Mouse (Mus musculus) heart, embryonic 13.5 days (tissue): ENCODE data around the gene 1700074P13Rik. TPM values are rescaled to one million over a fixed set of nuclear protein-coding genes. Genes with fewer than 3 reads are reported as not detected.
"Not testable (repeated sequence)": the region's sequence is repeated elsewhere in the genome, so short reads cannot be mapped to it uniquely, and the experiment has no call there.

Experiments used
- ATAC-seq: fragments of 200-750 bp; cut with Nextera tagmentation; 2 replicates; pipeline ENCODE4 v1.8.0; 2017; ENCODE audit warnings: moderate TSS enrichment; ENCODE audit not compliant: insufficient number of reproducible peaks, low FRiP score, low TSS enrichment; ENCODE audit errors: extremely low read depth
- H3K27ac ChIP-seq: fragments of 300-500 bp; sonication (generic); replicated peaks from 2 replicates; pipeline ENCODE4 v1.5.1; 2015; ENCODE audit warnings: moderate library complexity, mild to moderate bottlenecking, inconsistent platforms
- H3K27me3 ChIP-seq: fragments of 300-500 bp; sonication (generic); replicated peaks from 2 replicates; pipeline ENCODE4 v1.6.1; 2015; ENCODE audit warnings: mild to moderate bottlenecking, inconsistent platforms
- H3K36me3 ChIP-seq: fragments of 300-500 bp; sonication (generic); 2 replicates; pipeline ENCODE4 v1.6.1; 2015; ENCODE audit warnings: mild to moderate bottlenecking, inconsistent platforms
- H3K4me1 ChIP-seq: fragments of 300-500 bp; sonication (generic); 2 replicates; pipeline ENCODE4 v1.6.1; 2015; ENCODE audit warnings: inconsistent platforms
- H3K4me2 ChIP-seq: fragments of 300-500 bp; sonication (generic); 2 replicates; pipeline ENCODE4 v1.6.1; 2015; ENCODE audit warnings: inconsistent platforms, mild to moderate bottlenecking, moderate library complexity
- H3K4me3 ChIP-seq: fragments of 300-500 bp; sonication (generic); 2 replicates; pipeline ENCODE4 v1.5.1; 2015; ENCODE audit warnings: moderate library complexity, mild to moderate bottlenecking, inconsistent platforms
- H3K9ac ChIP-seq: fragments of 300-500 bp; sonication (generic); 2 replicates; pipeline ENCODE4 v1.6.1; 2015; ENCODE audit warnings: inconsistent platforms, mild to moderate bottlenecking, moderate library complexity
- H3K9me3 ChIP-seq: fragments of 300-500 bp; sonication (generic); 2 replicates; pipeline ENCODE4 v1.6.1; 2016; ENCODE audit warnings: inconsistent platforms
- WGBS: fragments of 180-500 bp; shearing (Covaris S2); methylation state at CpG from one replicate; pipeline ENCODE4 v1.1.7; 2015; ENCODE audit warnings: mixed read lengths; 5-methylcytosine and 5-hydroxymethylcytosine counted together
- polyA plus RNA-seq: library from polyadenylated mRNA; unstranded; fragments of >200 nt; fragmentation: Nextera tagmentation; extraction: Ambion mirVana; gene quantifications from 2 replicates; pipeline ENCODE4 v1.2.1, GENCODE M21; 2015

Gene 1700074P13Rik
- not detected in 2 replicates for polyA plus RNA-seq

DNA sequence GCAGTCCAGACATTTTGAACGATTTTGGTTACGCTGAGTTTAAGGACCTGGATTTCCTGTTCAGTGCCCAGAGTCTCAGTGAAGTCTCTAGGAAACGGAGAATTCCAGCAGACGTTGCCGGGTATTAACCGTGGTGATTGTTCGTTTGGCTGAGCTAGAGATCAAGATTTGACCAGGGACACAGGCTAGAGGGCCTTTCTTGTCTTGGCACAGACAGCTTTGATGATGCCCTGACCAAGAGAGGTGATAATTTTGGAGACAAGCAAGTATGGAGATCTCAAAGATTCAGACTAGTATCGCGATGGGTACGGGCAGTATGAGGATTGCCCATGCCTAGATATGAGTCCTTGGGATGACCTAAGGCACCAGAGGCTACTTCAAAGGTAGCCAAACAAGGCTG is at the start of gene 1700074P13Rik:
TSS of gene 1700074P13Rik (minus strand) at position 101 of the 400 bp plus-strand sequence.
- Histone ChIP-seq H3K9ac (no peak within 1 kb of the TSS), H3K9me3 (peaks cover 3% of the 10 kb centered on the region; the same call in 1 of the 2 replicates), H3K4me2 (no peak within 1 kb of the TSS), H3K36me3 (no peaks in the 10 kb centered on the region), H3K27me3 (no peaks in the 10 kb centered on the region), H3K27ac (no peak within 1 kb of the TSS), H3K4me1 (no peaks in the 10 kb centered on the region), H3K4me3 (no peak within 1 kb of the TSS)
- 88% methylated on average over 10 of the region's 10 CpGs for WGBS
- ATAC-seq: no peak

DNA sequence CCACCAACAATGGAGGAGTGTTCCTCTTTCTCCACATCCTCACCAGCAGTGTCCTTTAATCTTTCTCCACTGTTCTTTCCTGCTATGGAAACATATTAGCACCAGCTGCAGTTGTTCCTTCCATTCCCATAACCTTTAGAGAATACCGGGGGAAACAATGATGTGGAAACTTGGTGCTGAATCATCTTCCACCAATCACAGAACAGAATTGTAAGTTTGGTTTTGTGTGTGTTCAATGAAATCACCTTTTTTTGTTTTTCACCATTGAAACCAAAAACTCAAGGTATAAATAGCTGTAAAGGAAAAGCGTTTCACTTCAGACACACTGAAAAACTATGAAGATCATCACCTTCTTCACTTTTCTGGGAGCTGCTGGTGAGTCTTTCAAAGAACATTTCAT is 24.1 kb upstream of the 1700074P13Rik start, which contains the start of gene 1810009J06Rik:
TSS of gene 1810009J06Rik (plus strand) at position 301 of the 400 bp plus-strand sequence.
- not testable (repeated sequence) for H3K36me3 ChIP-seq, ATAC-seq, H3K27ac ChIP-seq, H3K4me1 ChIP-seq, H3K9me3 ChIP-seq, H3K27me3 ChIP-seq, H3K4me3 ChIP-seq, H3K4me2 ChIP-seq, H3K9ac ChIP-seq
- 77% methylated on average over 2 of the region's 2 CpGs for WGBS

GRCm38 (mm10) chr6:40953716-40954115 is 13.4 kb upstream of the 1700074P13Rik start:
- no peak overlapping the region for H3K4me2 ChIP-seq
- H3K27me3 ChIP-seq: no peaks in the 10 kb centered on the region
- ATAC-seq: no peak
- no peaks in the 10 kb centered on the region for H3K36me3 ChIP-seq
- H3K4me3 ChIP-seq: no peak overlapping the region
- H3K27ac ChIP-seq: no peak overlapping the region
- WGBS: 36% methylated on average over 2 of the region's 2 CpGs
- no peaks in the 10 kb centered on the region for H3K4me1 ChIP-seq
- no peaks in the 10 kb centered on the region for H3K9me3 ChIP-seq
- no peak overlapping the region for H3K9ac ChIP-seq

DNA sequence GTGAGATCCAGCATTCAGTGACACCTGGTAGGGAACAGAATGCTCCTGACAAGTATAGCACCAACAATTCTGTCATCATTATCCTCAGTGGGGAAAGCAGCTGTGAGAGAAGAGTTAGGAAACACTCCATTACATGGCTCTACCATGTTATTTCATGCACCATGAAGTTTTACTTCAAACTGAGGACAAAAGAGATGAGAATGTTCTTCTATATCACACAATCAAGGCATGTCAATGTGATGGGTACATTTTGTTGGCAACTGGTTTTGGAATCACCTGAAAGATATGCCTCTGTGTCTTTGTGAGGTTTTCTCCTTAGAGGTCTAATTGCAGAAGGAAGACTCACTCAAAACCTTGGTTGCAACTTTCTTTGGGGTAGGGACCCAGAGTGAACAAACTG is 11.4 kb upstream of the 1700074P13Rik start, which contains the start of gene Gm4744:
TSS of gene Gm4744 (minus strand) at position 101 of the 400 bp plus-strand sequence.
- H3K9ac ChIP-seq: no peak within 1 kb of the TSS
- H3K9me3 ChIP-seq: no peaks in the 10 kb centered on the region
- H3K4me1 ChIP-seq: no peaks in the 10 kb centered on the region
- no peaks in the 10 kb centered on the region for H3K36me3 ChIP-seq
- ATAC-seq: no peak
- H3K27me3 ChIP-seq: no peaks in the 10 kb centered on the region
- no peak within 1 kb of the TSS for H3K27ac ChIP-seq
- no peak within 1 kb of the TSS for H3K4me2 ChIP-seq
- no peak within 1 kb of the TSS for H3K4me3 ChIP-seq

DNA sequence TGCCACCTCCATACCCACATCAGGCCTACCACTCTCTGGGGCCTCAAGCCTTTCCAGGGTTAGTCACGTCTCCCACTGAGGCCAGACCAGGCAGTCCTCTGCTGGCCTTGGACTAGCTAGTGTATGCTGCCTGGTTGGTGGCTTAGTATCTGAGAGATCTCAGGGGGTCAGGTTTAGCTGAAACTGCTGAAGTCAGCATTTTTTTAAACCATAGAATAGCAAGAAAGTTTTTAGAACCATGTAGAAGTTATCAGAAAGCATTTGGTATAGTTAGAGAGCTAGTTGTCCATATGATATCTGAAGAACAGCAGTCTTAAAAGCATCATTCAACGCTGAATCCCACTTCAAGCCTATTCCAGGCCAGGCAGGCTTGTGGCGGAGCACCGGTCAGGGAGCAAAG is 20.4 kb downstream of the 1700074P13Rik start:
- no peak overlapping the region for H3K9ac ChIP-seq
- no peaks in the 10 kb centered on the region for H3K36me3 ChIP-seq
- no peak overlapping the region for H3K4me3 ChIP-seq
- WGBS: 68% methylated on average over 4 of the region's 4 CpGs
- no peaks in the 10 kb centered on the region for H3K9me3 ChIP-seq
- ATAC-seq: no peak
- H3K27ac ChIP-seq: no peak overlapping the region
- no peak overlapping the region for H3K4me2 ChIP-seq
- no peaks in the 10 kb centered on the region for H3K27me3 ChIP-seq
- no peaks in the 10 kb centered on the region for H3K4me1 ChIP-seq

GRCm38 (mm10) chr6:40900287-40900686 is 40.1 kb downstream of the 1700074P13Rik start, which contains the start of gene Prss58:
Gene Prss58 (minus strand): TSS chr6:40900387.
- H3K9me3 ChIP-seq: no peaks in the 10 kb centered on the region
- H3K4me3 ChIP-seq: no peak within 1 kb of the TSS
- no peak for ATAC-seq
- H3K4me1 ChIP-seq: no peaks in the 10 kb centered on the region
- no peaks in the 10 kb centered on the region for H3K27me3 ChIP-seq
- H3K36me3 ChIP-seq: no peaks in the 10 kb centered on the region
- H3K27ac ChIP-seq: no peak within 1 kb of the TSS
- H3K9ac ChIP-seq: no peak within 1 kb of the TSS
- no peak within 1 kb of the TSS for H3K4me2 ChIP-seq

- Histone ChIP-seq H3K4me1 (no peaks in the 10 kb centered on the region), H3K9ac (no peak overlapping the region), H3K27ac (no peak overlapping the region), H3K9me3 (no peaks in the 10 kb centered on the region), H3K4me2 (no peak overlapping the region), H3K36me3 (no peaks in the 10 kb centered on the region), H3K27me3 (no peaks in the 10 kb centered on the region), H3K4me3 (no peak overlapping the region)
- ATAC-seq: no peak
- WGBS: 71% methylated on average over 1 of the region's 1 CpGs
These were observed 45.6 kb downstream of the 1700074P13Rik start for GRCm38 (mm10) chr6:40894716-40895115.

DNA sequence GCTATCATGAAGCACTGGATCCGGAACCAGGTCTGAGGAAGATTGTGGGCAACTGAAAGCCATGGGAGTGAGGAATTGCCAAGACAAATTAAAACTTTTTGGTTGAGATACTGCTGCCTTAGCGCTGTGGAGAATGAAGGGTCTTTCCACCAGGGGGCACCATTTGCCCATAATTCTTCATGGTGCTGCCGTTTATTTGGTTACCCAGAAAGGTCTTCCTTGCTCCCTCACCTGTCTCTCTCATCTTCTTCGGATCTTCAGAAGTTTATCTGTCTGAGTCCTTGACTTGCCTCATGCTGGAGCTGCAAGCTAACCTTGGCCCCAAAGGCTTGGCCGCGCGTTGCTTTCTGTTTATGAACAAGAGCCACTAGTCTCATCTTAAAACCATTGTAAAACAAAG is 46.8 kb downstream of the 1700074P13Rik start:
- WGBS: 35% methylated on average over 7 of the region's 7 CpGs
- no peak for ATAC-seq

GRCm38 (mm10) chr6:40891754-40892153 is 48.6 kb downstream of the 1700074P13Rik start:
- Histone ChIP-seq H3K36me3 (no peaks in the 10 kb centered on the region), H3K4me3 (no peak overlapping the region), H3K4me1 (no peaks in the 10 kb centered on the region), H3K9me3 (no peaks in the 10 kb centered on the region), H3K27me3 (no peaks in the 10 kb centered on the region), H3K4me2 (no peak overlapping the region), H3K27ac (no peak overlapping the region), H3K9ac (no peak overlapping the region)
- ATAC-seq: no peak
- 75% methylated on average over 4 of the region's 4 CpGs for WGBS

More for the DNA sequence above, 46.8 kb downstream of the 1700074P13Rik start:
- Histone ChIP-seq H3K27me3 (no peaks in the 10 kb centered on the region), H3K4me3 (no peak overlapping the region), H3K27ac (no peak overlapping the region), H3K36me3 (no peaks in the 10 kb centered on the region), H3K4me1 (no peaks in the 10 kb centered on the region), H3K9me3 (no peaks in the 10 kb centered on the region), H3K4me2 (no peak overlapping the region), H3K9ac (no peak overlapping the region)

GRCm38 (mm10) chr6:40890973-40891372 is 49.4 kb downstream of the 1700074P13Rik start:
- no peaks in the 10 kb centered on the region for H3K4me1 ChIP-seq
- no peak overlapping the region for H3K27ac ChIP-seq
- no peak overlapping the region for H3K4me3 ChIP-seq
- H3K27me3 ChIP-seq: no peaks in the 10 kb centered on the region
- no peak for ATAC-seq
- no peaks in the 10 kb centered on the region for H3K36me3 ChIP-seq
- H3K9ac ChIP-seq: no peak overlapping the region
- no peak overlapping the region for H3K4me2 ChIP-seq
- 40% methylated on average over 1 of the region's 1 CpGs for WGBS
- H3K9me3 ChIP-seq: no peaks in the 10 kb centered on the region

- H3K36me3 ChIP-seq: no peaks in the 10 kb centered on the region
- H3K4me1 ChIP-seq: no peaks in the 10 kb centered on the region
- H3K9ac ChIP-seq: no peak within 1 kb of the TSS
- no peak within 1 kb of the TSS for H3K4me3 ChIP-seq
- no peaks in the 10 kb centered on the region for H3K27me3 ChIP-seq
- no peaks in the 10 kb centered on the region for H3K9me3 ChIP-seq
- H3K27ac ChIP-seq: no peak within 1 kb of the TSS
- ATAC-seq: no peak
- H3K4me2 ChIP-seq: no peak within 1 kb of the TSS
- 90% methylated on average over 3 of the region's 3 CpGs for WGBS
These were observed 53.0 kb downstream of the 1700074P13Rik start, which contains the start of gene Moxd2 for GRCm38 (mm10) chr6:40887394-40887793. Gene Moxd2 (minus strand): TSS chr6:40887494.
